Mouse (Mus musculus): Measurements from ENCODE around the gene Itsn2. TPM values are rescaled to one million over a fixed set of nuclear protein-coding genes. Genes with fewer than 3 reads are reported as not detected.
"Not testable (repeated sequence)": the region's sequence is repeated elsewhere in the genome, so short reads cannot be mapped to it uniquely, and the experiment has no call there.

Itsn2 gene
- polyA plus RNA-seq, 1 experiment = 42.4 TPM

DNA sequence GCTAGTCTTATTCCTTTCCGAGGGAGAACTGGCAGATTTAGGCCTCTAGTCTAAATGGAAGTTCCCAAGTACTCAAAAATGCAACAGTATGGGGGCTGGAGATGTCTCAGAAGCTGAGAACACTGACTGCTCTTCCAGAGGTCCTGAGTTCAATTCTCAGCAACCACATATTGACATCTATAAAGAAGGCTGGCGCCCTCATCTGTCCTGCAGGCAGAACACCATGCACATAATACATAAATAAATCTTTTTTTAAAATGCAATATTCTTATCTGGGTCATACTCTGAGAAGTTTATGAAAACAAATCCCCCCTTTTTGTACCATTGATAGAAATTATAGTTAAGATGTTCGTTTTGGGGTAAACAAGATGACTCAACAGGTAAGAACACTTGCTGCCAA lies 149.7 kb downstream of the Itsn2 start:
- TF ChIP-seq CTCF (IDR thresholded peaks at IDR 0.05; ENCODE audit: extremely low read depth, insufficient read depth, low read length) = no peak
- TF ChIP-seq POLR2A (IDR thresholded peaks at IDR 0.05; ENCODE audit: extremely low read depth, insufficient read depth, low read length) = no peak
- no peaks in the 10 kb centered on the region for H3K4me1 ChIP-seq (ENCODE audit: control insufficient read depth, insufficient read depth, low read length)
- H3K4me3 ChIP-seq (ENCODE audit: insufficient read depth, low read length) = no peak overlapping the region
- no peak overlapping the region for H3K27ac ChIP-seq (ENCODE audit: insufficient read depth, low read length)

DNA sequence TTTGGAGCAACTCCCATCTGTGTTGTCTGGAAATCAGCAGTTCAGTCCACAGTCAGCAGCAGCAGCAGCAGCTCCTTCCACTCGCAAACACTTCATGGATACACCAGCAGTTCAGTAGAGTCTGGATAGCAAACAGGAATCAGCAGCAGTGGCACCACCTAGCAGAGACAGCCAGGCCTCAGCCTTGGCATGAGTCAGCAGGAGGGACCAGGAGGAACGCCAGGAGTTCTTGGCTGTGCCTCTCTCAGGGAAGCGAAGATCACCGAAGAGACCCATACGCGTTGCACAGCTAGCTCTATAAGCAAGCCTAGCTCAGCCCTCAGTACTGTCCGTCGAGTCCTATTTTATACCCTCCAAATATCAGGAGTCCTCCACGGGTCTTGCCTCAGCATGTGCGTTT lies 152.0 kb downstream of the Itsn2 start:
- H3K27ac ChIP-seq (ENCODE audit: insufficient read depth, low read length) = no peak overlapping the region
- TF ChIP-seq CTCF (IDR thresholded peaks at IDR 0.05; ENCODE audit: extremely low read depth, insufficient read depth, low read length) (no peak), POLR2A (IDR thresholded peaks at IDR 0.05; ENCODE audit: extremely low read depth, insufficient read depth, low read length) (no peak)
- no peak overlapping the region for H3K4me3 ChIP-seq (ENCODE audit: insufficient read depth, low read length)
- no peaks in the 10 kb centered on the region for H3K4me1 ChIP-seq (ENCODE audit: control insufficient read depth, insufficient read depth, low read length)

GRCm38 (mm10) chr12:4754451-4754850 lies 162.0 kb downstream of the Itsn2 start:
- not testable (repeated sequence) for H3K27ac ChIP-seq (ENCODE audit: insufficient read depth, low read length); H3K4me1 ChIP-seq (ENCODE audit: control insufficient read depth, insufficient read depth, low read length); H3K4me3 ChIP-seq (ENCODE audit: insufficient read depth, low read length)

DNA sequence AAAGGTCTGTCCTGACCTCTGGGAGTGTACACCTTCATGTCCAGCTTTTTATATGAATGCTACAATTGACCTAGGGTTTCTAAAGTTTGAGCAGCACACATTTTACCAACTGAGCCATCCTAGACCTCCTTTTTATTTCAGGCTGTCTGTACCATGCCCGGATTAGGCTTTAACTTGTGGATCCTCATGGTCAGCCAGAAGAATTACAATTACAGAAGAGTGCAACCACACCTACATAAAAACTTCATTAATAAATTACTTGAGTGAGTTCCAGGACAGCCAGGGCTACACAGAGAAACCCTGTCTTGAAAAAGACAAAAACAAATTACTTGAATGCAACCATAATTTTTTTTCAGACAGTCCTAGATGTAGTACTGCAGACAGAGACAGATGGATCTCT lies 164.6 kb downstream of the Itsn2 start:
- TF ChIP-seq CTCF (IDR thresholded peaks at IDR 0.05; ENCODE audit: extremely low read depth, insufficient read depth, low read length) (no peak), POLR2A (IDR thresholded peaks at IDR 0.05; ENCODE audit: extremely low read depth, insufficient read depth, low read length) (no peak)
- Histone ChIP-seq H3K4me1 (ENCODE audit: control insufficient read depth, insufficient read depth, low read length) (no peaks in the 10 kb centered on the region), H3K4me3 (ENCODE audit: insufficient read depth, low read length) (no peak overlapping the region), H3K27ac (ENCODE audit: insufficient read depth, low read length) (no peak overlapping the region)

Other genes with a start within 250 kb of the Itsn2 start
- 57.0 and 61.1 TPM in 2 replicates for gene Ncoa1, start 115.5 kb upstream of the Itsn2 start, polyA plus RNA-seq (2012; rRNA removed)
- gene Gm3625, start 289 bp downstream of the Itsn2 start, polyA plus RNA-seq (2012; rRNA removed) = not detected in 2 replicates
- 3.4 and 3.9 TPM in 2 replicates for gene Fam228a, start 145.8 kb downstream of the Itsn2 start, polyA plus RNA-seq (2012; rRNA removed)
- gene Pfn4, start 176.4 kb downstream of the Itsn2 start, polyA plus RNA-seq (2012; rRNA removed) = 14.8 and 15.5 TPM in 2 replicates
- 11.0 and 12.9 TPM in 2 replicates for gene Fam228b, start 176.6 kb downstream of the Itsn2 start, polyA plus RNA-seq (2012; rRNA removed)
- 94.4 and 109 TPM in 2 replicates for gene Sf3b6, start 224.9 kb downstream of the Itsn2 start, polyA plus RNA-seq (2012; rRNA removed)
- gene Fkbp1b, start 249.0 kb downstream of the Itsn2 start, polyA plus RNA-seq (2012; rRNA removed) = 90.8 and 99.5 TPM in 2 replicates